Mouse (Mus musculus): Measurements from ENCODE around the gene Mcmbp.

The Mcmbp gene

GRCm38 (mm10) chr7:128740334-128740733 lies at the start of gene Mcmbp:
Gene Mcmbp, minus strand, starts transcription at chr7:128740495.
- peak; percentile 95 to 98 for DNase-seq

- no peak for DNase-seq
These were observed 49.8 kb upstream of the Mcmbp start for GRCm38 (mm10) chr7:128790045-128790444.

- no peak for DNase-seq
These were observed 41.6 kb upstream of the Mcmbp start for GRCm38 (mm10) chr7:128781846-128782245.

GRCm38 (mm10) chr7:128779305-128779704 lies 39.0 kb upstream of the Mcmbp start:
- DNase-seq = peak in 1 of 2 experiments; percentile 18

DNA sequence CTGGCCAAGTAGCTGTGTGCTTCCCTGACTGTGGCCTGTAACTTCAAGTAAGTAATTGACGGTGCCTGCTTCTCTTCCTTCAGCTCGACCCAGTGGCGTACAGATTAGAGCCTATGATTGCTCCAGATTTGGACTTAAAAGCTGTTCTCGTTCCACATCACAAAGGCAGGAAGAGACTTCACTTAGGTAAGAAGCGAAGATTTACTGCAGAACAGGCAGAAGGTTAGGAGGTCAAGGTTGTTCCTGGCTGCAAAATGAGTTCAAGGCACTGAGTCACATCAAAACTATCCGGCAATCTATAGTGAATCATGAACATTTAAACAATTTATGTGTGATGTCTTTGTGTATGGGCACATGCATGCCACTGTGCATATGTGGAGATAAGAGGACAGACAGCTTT lies 36.9 kb upstream of the Mcmbp start:
- no peak for DNase-seq

- DNase-seq = no peak
These were observed 26.4 kb upstream of the Mcmbp start for GRCm38 (mm10) chr7:128766696-128767095.

DNA sequence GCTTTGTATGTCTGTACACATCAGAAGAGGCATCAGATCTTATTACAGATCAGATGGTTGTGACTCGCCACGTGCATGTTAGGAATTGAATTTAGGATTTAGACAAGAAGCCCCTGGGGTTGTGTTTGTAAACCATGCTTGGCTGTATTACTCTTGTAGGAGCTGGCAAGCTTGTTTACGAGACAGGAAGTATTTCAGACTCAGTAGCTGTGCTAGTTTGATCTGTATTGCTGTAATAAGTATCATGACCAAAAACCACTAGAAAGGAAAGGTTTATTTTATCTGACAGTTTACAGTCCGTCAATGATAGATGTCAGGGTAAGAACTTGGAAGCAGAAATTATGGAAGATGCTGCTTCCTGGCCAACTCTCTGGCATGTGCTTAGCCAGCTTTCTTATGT lies 18.7 kb upstream of the Mcmbp start:
- no peak for DNase-seq

DNA sequence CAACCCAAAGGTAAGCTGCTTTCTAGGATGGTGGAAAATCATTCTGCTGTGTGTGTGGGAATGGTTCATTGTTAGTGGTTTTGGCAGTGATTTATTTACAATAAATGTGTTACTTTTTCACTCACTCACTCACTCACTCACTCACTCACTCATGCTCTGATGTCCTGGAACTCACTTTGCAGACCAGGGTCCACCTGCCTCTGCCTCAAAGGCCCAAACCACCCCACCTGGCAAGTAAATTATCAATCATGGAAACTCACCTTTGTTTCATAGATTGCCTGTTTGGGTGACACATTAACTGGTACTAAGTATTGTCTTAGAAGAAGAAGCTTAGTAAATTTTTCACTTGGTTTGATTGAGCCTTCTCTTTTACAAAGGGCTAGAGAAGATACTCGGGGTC lies 15.1 kb upstream of the Mcmbp start:
- DNase-seq = no peak

DNA sequence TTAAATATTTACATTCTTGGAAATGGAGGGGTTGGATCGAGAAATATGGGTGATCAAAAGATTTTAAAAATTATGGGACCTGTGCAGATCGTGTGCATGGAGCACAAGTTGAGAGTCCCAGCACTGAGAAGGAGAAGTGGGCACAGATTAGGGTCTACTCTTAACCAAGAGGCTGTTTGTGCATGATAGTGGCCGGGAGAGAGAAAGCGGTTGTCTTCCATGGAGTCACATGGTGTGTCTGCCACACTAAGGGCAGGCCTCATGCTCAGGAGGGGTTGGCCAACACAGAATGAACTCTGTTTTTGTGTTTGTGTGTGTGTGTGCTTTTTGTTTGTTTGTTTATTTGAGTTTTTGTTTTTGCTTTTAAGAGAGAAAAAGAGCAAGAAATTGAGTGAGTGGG lies 11.7 kb upstream of the Mcmbp start:
- no peak for DNase-seq

DNA sequence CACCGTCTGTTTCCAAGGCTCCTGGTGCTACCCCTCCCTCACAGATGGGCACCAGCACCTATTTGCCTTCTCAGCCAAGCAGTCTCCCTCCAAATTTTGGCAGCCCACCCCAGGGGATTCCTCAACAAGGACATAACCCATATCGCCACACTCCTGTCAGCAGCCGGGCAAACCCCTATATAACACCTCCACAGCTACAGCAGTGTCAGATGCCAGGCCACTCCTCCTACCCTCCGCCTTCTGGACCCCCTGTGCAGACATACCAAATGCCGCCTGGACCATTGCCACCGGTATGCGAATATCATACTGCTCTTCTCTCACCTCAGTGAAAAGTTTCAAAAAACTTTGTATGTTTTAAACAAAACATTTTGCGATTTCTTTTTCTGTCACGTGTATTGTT lies 10.0 kb upstream of the Mcmbp start:
- no peak for DNase-seq

DNA sequence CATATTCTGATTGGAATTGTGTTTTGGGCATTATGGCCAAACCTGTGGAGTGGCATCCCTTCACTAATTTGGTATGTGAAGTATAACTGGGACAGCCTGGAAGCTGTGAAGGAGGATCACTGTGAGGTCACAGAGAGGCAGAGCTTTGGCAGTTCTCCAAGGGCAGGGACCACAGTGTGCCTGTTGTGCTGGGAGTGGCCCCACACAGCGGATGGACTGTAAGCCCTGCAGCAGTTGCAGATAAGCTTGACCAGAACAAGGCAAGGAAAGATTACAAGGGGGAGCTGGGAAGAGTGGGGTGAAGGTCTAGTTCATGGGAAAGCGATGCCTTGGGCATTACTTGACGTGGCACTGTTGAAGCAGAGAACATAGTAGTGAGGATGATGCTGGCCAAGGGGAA lies 8.5 kb upstream of the Mcmbp start:
- no peak for DNase-seq

GRCm38 (mm10) chr7:128746151-128746550 lies 5.9 kb upstream of the Mcmbp start:
- DNase-seq = no peak

DNA sequence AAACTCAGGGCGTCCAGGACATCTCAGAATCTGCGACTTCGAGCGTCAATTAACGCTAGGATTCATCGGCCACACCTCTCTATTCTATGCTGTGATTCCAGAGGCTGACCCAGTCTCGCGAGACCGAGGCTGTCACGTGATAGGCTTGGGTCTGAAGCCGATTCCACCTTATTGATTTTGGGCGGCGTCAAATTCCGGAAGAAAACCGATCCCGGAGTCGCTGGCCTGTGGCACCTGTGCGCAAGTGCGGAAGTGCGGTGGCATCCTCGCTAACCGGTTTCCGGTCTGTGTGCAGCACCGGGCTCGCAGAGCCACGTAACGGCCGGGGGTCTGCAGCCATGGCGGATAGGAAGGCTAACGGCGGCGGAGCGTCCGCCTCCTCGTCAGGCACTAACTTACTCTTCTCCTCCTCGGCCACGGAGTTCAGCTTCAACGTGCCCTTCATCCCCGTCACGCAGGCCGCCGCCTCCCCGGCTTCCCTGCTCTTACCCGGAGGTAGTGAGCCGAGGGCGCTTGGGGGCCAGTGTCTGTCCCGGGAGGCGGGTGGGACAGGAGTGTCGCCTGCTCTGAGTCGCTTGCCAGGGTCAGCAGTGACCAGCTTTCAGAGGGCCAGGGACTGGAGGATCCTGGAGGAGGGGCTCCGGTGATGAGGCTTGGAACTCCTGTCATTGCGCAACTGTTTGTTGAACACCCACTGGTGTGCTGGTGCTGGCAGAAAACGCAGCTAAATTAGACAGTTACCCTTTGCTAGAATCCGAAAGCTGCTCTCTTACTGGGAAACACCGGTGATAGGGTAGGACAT lies 4.6 kb upstream of the Mcmbp start, which contains the start of gene Sec23ip:
TSS of gene Sec23ip (plus strand) at position 260 of the 802 bp plus-strand sequence.
- DNase-seq = peak; percentile 96

- DNase-seq = no peak
These were observed 3.6 kb upstream of the Mcmbp start for GRCm38 (mm10) chr7:128743898-128744297.

DNA sequence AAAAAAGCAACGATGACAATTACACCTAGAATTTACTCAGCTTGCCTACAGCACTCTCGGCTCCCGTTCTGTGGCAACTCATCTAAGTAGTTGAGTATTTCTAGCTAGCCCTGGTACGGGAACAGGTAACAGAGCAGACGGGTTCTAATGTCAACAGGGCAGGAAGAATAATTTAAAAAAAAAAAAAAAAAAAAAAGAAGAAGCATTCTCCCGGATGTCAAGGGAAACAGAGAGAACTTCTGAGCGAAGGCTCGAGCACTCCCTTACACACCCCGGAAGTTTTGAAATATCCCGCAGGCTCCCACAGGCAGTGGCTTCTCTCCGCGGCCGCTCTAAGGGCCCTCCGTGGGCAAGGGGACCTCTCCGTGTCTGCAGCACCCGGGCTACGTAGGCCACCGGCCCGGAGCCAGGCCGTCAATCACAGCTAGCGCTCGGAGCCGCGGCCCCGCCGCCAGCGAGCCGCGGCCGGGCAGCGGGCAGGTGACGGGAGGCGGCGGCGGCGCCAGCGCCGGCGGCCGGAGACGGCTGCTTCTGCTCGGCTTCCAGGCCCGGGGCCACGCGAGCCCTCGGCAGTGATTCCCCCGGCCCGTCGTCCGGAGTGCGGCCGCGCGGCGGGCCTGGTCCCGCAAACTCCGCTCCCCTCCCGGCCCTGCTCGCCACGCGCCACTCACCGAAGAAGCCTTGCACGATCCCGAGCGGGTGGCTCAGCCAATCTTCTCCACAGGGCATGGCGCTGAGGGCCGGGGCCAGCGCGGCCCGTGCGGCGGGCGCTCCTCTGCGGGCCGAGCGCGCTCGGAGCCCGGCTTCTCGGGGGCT lies 625 bp downstream of the Mcmbp start:
- peak; percentile 55 to 59 for DNase-seq

- peak in 1 of 2 experiments; percentile 25 for DNase-seq
These were observed 1.2 kb downstream of the Mcmbp start for GRCm38 (mm10) chr7:128739116-128739461.

DNA sequence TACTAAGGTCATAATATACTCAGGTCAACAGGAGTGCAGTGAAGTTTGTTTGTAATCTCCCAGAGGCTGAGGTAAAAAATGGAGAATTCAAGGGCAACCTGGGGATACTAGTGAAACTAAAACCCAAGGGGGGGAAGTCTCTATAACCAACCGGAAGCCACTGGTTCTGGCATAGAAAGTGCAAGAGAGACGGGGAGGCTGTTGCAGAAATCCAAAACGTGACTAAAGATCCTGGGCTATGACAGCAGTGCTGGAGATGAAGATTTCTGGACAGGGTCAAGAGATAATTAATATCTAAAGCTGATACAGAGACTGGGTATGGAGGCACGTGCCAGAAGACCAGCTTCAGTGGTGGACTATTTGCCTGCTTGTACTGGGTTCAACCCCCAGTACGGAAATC lies 2.3 kb downstream of the Mcmbp start:
- DNase-seq = no peak

- no peak for DNase-seq
These were observed 8.7 kb downstream of the Mcmbp start for GRCm38 (mm10) chr7:128731585-128731984.

DNA sequence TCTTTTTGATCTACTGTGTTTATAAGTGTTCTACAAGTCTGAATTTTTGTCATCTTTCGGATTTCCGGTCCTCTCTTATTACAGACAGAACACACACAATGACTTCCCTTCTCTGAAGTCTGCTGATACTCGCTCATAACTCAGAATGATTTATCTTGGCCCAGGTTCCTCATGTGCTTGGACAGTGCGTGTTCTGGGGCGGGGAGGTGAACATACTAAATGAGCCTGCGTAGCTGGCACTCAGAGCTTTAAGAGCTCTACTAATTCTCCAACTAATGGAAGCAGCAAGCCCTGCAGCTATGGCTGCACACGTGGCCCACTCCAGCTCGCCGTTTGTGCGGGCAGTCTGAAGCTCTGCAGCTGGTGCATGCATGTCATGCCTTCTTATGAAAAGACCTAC lies 11.6 kb downstream of the Mcmbp start:
- DNase-seq = no peak

DNA sequence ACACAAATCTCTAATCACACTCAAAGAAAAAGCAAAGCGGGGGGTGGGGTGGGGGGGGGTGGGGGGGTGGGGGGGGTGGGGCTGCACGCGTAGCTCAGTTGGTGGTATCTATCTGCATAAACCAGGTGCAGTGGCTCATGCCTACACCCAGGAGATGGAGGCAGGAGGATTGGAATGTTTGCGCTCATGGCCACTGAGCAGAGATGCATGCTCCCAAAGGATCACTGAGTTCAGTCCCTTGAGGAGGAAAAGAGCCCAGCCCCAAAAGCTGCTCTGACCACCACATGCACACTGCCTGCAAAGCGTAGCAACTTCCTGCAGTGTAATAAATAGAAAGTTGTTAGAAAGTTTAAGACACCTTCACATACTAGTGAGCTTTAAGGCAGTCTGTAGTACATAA lies 12.6 kb downstream of the Mcmbp start:
- no peak for DNase-seq

DNA sequence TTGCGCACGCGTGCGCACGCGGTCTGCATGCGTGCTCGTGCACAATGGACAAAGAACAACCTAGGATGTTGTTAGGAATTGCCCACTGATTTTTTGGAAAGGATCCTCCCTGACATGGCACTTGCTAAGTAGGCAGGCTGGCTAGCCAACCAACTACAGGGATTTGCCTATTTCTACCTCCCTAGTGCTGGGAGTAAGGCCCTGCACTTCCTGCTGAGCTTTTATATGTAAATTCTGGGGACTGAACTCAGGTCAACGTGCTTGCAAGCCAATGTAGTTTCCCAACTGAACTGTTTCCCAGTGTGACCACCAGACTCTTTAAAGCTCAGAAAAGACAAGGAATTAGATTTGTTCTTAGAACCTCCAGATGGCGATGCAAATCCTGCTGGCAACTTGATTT lies 13.3 kb downstream of the Mcmbp start:
- DNase-seq = no peak

DNA sequence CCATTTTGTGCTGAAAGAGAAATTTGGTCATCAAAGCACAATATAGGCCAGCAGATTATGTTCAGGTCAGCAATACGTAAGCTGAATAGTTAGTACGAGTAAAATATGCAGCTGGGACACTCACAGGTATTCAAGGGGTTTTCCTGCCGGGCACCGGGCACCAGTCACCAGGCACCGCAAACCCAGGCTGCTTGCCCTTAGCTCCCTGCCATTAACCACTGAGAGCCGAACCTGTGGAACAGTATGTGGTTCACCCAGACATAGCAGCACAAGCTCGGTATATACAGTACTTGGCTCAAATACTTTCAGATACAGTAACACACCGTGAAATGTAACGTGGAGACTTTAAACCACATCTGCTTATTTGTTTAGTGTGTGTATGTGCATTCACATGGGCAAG lies 15.1 kb downstream of the Mcmbp start:
- no peak for DNase-seq

GRCm38 (mm10) chr7:128724761-128725160 lies 15.5 kb downstream of the Mcmbp start:
- DNase-seq = peak in 1 of 2 experiments; percentile 33

GRCm38 (mm10) chr7:128717991-128718390 lies 22.3 kb downstream of the Mcmbp start:
- DNase-seq = no peak
